In the genomic region with DNA sequence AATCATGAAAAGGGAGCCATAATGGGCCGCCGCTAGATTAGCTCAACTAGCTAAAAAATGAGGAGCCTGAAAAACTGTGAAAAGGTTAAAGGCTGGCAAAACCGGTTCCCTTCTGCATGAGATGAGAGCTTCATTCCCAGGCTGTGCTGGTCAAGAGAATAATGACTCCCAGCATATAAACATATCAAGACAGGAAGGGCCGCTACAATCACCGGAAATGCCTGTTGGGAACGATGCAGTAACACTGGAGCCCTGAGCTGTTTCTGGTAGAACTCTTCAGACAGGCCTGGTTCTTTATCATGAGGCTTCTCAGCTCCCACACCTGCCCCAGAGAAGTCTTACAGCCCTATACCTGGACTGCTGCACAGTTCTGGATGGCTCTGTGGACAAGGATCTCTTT, we compare ENCODE assay signal across 8 mouse cellular contexts. TPM values are rescaled to one million over a fixed set of nuclear protein-coding genes. Genes with fewer than 3 reads are reported as not detected.
DNase-seq lines count a peak whose midpoint lies in the region; ATAC-seq and TF ChIP-seq lines count a peak whose summit lies in the region.
"Had no signal": no experiment of that assay in that cellular context is flagged by ENCODE, and none has a peak within 500 bp of the region (broad histone marks: within the 10 kb centered on the region; RNA-seq: fewer than 3 reads in every experiment).

No protein-coding gene starts in this region.

- no peak for TF ChIP-seq EP300 in liver, postnatal 0 days (IDR thresholded peaks at IDR 0.05; ENCODE audit: low read depth)

- no peak overlapping the region for H3K4me2 ChIP-seq in intestine, postnatal 0 days (replicated peaks; ENCODE audit: low read depth)
- no peak overlapping the region for H3K4me2 ChIP-seq in liver, postnatal 0 days (ENCODE audit: low read depth, low read length)
- H3K4me2 ChIP-seq in hindbrain, embryonic 12.5 days (replicated peaks): no peak overlapping the region

- TF ChIP-seq CTCF in intestine, postnatal 0 days (IDR thresholded peaks at IDR 0.05; ENCODE audit: low read depth): no peak
- TF ChIP-seq CTCF in liver, postnatal 0 days (IDR thresholded peaks at IDR 0.05; ENCODE audit: low read depth): no peak

- no peak overlapping the region for H3K9ac ChIP-seq in intestine, postnatal 0 days (ENCODE audit: low read depth, low read length)
- no peak overlapping the region for H3K9ac ChIP-seq in liver, postnatal 0 days (replicated peaks)
- no peak overlapping the region for H3K9ac ChIP-seq in hindbrain, embryonic 12.5 days

- H3K27ac ChIP-seq in intestine, postnatal 0 days (ENCODE audit: low read depth, low read length): peak overlapping the region; percentile 52
- peak overlapping the region; percentile 45; the same call in 1 of the 2 replicates for H3K27ac ChIP-seq in liver, postnatal 0 days (ENCODE audit: low read depth)
- H3K27ac ChIP-seq in hindbrain, embryonic 12.5 days: no peak overlapping the region

- no peaks in the 10 kb centered on the region for H3K4me1 ChIP-seq in intestine, postnatal 0 days (replicated peaks; ENCODE audit: control insufficient read depth, insufficient read depth, low read length)
- no peaks in the 10 kb centered on the region for H3K4me1 ChIP-seq in liver, postnatal 0 days (ENCODE audit: insufficient read depth)
- no peaks in the 10 kb centered on the region for H3K4me1 ChIP-seq in hindbrain, embryonic 12.5 days

- 74% methylated on average over 6 of the region's 6 CpGs for WGBS in intestine, postnatal 0 days
- 75% methylated on average over 6 of the region's 6 CpGs for WGBS in liver, postnatal 0 days (ENCODE audit: insufficient replicate concordance)
- WGBS in hindbrain, embryonic 12.5 days: 94% methylated on average over 6 of the region's 6 CpGs

- H3K36me3 ChIP-seq in intestine, postnatal 0 days (ENCODE audit: control insufficient read depth, insufficient read depth): peaks cover 48% of the 10 kb centered on the region
- peaks cover 54% of the 10 kb centered on the region for H3K36me3 ChIP-seq in liver, postnatal 0 days (replicated peaks; ENCODE audit: insufficient read depth, low read length)
- peaks cover 58% of the 10 kb centered on the region for H3K36me3 ChIP-seq in hindbrain, embryonic 12.5 days

- no peak for ATAC-seq in intestine, postnatal 0 days
- ATAC-seq in liver, postnatal 0 days: peak; percentile 70
- ATAC-seq in hindbrain, embryonic 12.5 days (ENCODE audit: low FRiP score): no peak

- no peak overlapping the region for H3K4me3 ChIP-seq in intestine, postnatal 0 days (ENCODE audit: low read depth, low read length)
- H3K4me3 ChIP-seq in liver, postnatal 0 days (ENCODE audit: low read depth, low read length): no peak overlapping the region
- no peak overlapping the region for H3K4me3 ChIP-seq in hindbrain, embryonic 12.5 days
- H3K4me3 ChIP-seq: megakaryocyte, embryonic 14.5 days had no signal

- DNase-seq in adrenal gland, postnatal 36 days: peak; percentile 20 to 32
- DNase-seq in heart, adult 18-20 months: peak; percentile 54 to 81
- no peak for DNase-seq in liver, postnatal 0 days
- no peak for DNase-seq in thymus, postnatal 36 days
- DNase-seq in testis, postnatal 10 days (ENCODE audit: low spot score): no peak

- H3K27me3 ChIP-seq in intestine, postnatal 0 days (replicated peaks; ENCODE audit: control insufficient read depth, insufficient read depth, low read length): no peaks in the 10 kb centered on the region
- no peaks in the 10 kb centered on the region for H3K27me3 ChIP-seq in liver, postnatal 0 days (ENCODE audit: insufficient read depth, low read length)
- H3K27me3 ChIP-seq in hindbrain, embryonic 12.5 days: no peaks in the 10 kb centered on the region
- H3K27me3 ChIP-seq: megakaryocyte, embryonic 14.5 days had no signal

- no peaks in the 10 kb centered on the region for H3K9me3 ChIP-seq in intestine, postnatal 0 days (ENCODE audit: control insufficient read depth)
- no peaks in the 10 kb centered on the region for H3K9me3 ChIP-seq in liver, postnatal 0 days (ENCODE audit: low read length)
- H3K9me3 ChIP-seq in hindbrain, embryonic 12.5 days (replicated peaks): no peaks in the 10 kb centered on the region
- H3K9me3 ChIP-seq: megakaryocyte, embryonic 14.5 days had no signal

RNA-seq across cellular contexts. Expression of a gene that starts 31.8 kb away (rescaled TPM):
- total RNA-seq in adrenal gland, postnatal 36 days (2021): 10 to 100 TPM; 40.8 TPM
- total RNA-seq in heart, adult 18-20 months (2021): 10 to 100 TPM; 31.8 to 33.6 TPM
- polyA plus RNA-seq in intestine, postnatal 0 days (2015; fragmentation: Nextera tagmentation; extraction: Ambion mirVana): 7.7 and 8.0 TPM in 2 replicates
- 5.2 and 5.8 TPM in 2 replicates for polyA plus RNA-seq in liver, postnatal 0 days (2015; fragmentation: Nextera tagmentation; extraction: Ambion mirVana)
- polyA plus RNA-seq in hindbrain, embryonic 12.5 days (2016; fragmentation: Nextera tagmentation; extraction: Ambion mirVana): 56.7 and 62.9 TPM in 2 replicates

RNA-seq across cellular contexts. Expression of a gene that starts 45.4 kb away (rescaled TPM):
- 100 to 1,000 TPM; 113 to 187 TPM for total RNA-seq in adrenal gland, postnatal 36 days (2021)
- 1 to 10 TPM; 4.8 to 5.8 TPM for total RNA-seq in heart, adult 18-20 months (2021)
- polyA plus RNA-seq in intestine, postnatal 0 days (2015; fragmentation: Nextera tagmentation; extraction: Ambion mirVana): 27.6 and 30.9 TPM in 2 replicates
- 31.2 and 35.0 TPM in 2 replicates for polyA plus RNA-seq in liver, postnatal 0 days (2015; fragmentation: Nextera tagmentation; extraction: Ambion mirVana)
- polyA plus RNA-seq in hindbrain, embryonic 12.5 days (2016; fragmentation: Nextera tagmentation; extraction: Ambion mirVana): 104 and 109 TPM in 2 replicates

Comparison
In these comparisons a context has a peak if more than half of its experiments do, and no peak if none do; other contexts are left out.
1. DNase-seq: peak in adrenal gland, postnatal 36 days (2 of 2) and heart, adult 18-20 months (2 of 2); none in liver, postnatal 0 days (single experiment), thymus, postnatal 36 days (0 of 2) and testis, postnatal 10 days (single experiment).